Mouse (Mus musculus) left cerebral cortex, adult 2 months (tissue): ENCODE measurements around the gene Gm10320. TPM values are rescaled to one million over a fixed set of nuclear protein-coding genes. Genes with fewer than 3 reads are reported as not detected.

ENCODE experiments used
- DNase-seq, 2 experiments: peaks; one replicate each; pipeline ENCODE4 v3.0.0; 2021 to 2022; ENCODE audit warnings: low spot score in 2 of 2, mixed read lengths in 1 of 2; ENCODE audit errors: extremely low spot score in 1 of 2
- H3K27ac ChIP-seq: fragments of 200-600 bp; 2 replicates; pipeline ENCODE4 v1.8.1; 2022
- H3K4me3 ChIP-seq: fragments of 200-600 bp; 2 replicates; pipeline ENCODE4 v1.8.1; 2022
- CTCF ChIP-seq: fragments of 200-600 bp; IDR thresholded peaks from 2 replicates; pipeline ENCODE4 v1.8.1; 2022; ENCODE audit warnings: antibody characterized with exemption, mild to moderate bottlenecking, moderate library complexity
- intact Hi-C: fragments of 180-260 bp; cut with DNase I; formaldehyde crosslinking; loops from one replicate; pipeline ENCODE4 v1.15.1; 2025
- total RNA-seq, 2 experiments: library from RNA; stranded (reverse); gene quantifications; 2 replicates each; pipeline ENCODE4 v1.2.3; 2021

Gene Gm10320
- total RNA-seq, 2 experiments from 2014 or later: not detected

DNA sequence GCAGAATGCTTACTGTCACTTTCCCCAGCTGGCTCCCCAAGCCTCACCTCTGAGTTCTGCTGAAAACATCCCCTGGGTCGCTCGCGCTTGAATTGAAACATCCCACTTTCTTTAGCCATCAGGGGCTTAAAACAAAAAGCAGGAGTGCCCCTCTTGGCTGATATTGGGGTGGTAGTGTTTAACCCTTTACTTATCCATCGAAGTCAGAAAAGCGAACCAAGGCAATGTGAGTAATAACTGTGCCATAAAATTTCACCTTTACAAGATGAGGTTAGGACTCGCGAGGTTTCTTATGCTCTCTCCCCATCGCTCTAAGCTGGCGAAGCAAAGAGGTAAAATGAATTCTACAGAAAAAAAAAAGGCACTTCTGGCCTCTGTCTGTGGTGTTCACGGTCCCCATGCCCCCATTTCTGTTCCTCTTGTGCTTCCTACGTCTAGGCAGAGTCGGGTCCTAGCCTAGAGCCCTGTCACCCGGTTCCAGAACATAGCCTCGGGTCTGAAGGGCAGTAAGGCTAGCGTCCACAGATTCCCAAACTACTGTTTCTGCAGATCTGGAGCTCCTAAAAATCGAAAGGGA lies 10.5 kb upstream of the Gm10320 start:
- no peak overlapping the region for H3K4me3 ChIP-seq
- no peak overlapping the region for H3K27ac ChIP-seq
- intact Hi-C loops: loop anchor here (5.0 kb wide), 1 partner anchor 85 kb away; no protein-coding TSS in a partner anchor
- no peak for TF ChIP-seq CTCF
- no peak for DNase-seq

DNA sequence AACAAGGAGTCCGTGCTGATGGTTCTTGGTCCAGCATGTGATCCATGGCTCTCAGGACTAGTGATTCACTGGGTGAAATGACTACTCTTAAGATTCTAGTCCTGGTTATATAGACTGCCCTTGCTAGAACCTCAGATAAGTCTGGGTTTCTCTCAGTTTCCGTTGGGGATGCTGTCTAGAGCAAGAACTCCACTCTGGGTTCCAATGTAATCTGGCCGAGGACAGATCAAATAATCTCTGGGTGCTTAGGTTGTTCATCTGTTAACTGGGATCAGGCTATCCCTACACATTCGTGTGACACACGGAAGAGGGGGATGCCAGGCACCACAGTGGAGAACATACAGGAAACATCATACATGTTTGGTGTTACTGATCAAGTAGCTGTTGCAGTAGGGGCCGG lies 9.5 kb upstream of the Gm10320 start:
- intact Hi-C loops: loop anchor here (5.0 kb wide), 1 partner anchor 86 kb away; no protein-coding TSS in a partner anchor
- no peak for DNase-seq
- H3K27ac ChIP-seq: no peak overlapping the region
- no peak overlapping the region for H3K4me3 ChIP-seq
- no peak for TF ChIP-seq CTCF

DNA sequence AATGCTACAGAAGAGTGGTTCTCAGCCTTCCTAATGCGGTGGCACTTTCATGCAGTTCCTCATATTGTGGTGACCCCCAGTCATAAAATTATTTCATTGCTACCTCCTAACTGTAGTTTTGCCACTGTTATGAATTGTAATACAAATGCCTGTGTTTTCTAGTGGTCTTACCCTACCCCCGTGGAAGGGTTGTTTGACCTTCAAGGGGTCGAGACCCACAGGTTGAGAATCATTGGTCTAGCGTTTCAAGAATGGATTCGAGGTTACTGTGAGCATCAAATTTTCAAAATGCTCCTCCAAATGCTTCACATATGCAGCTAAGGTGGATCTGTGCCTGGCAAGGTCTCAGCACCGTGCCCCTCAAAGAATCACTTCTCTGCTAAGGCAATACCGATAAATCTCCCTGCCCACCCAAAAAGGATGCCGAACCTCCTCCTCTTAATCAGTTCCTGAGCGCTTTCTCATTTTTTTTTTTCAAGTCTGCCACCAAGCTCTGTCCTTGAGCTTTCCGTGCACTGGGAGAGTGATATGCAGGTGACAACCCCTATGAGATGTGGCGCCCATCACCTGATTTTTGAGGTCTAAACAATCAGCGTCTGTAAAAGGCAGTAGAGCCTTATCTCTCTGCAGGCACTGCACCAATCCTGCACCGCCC lies 8.8 kb upstream of the Gm10320 start:
- H3K27ac ChIP-seq: no peak overlapping the region
- intact Hi-C loops: loop anchor here (5.0 kb wide), 1 partner anchor 87 kb away; no protein-coding TSS in a partner anchor
- no peak overlapping the region for H3K4me3 ChIP-seq
- no peak for DNase-seq
- no peak for TF ChIP-seq CTCF

DNA sequence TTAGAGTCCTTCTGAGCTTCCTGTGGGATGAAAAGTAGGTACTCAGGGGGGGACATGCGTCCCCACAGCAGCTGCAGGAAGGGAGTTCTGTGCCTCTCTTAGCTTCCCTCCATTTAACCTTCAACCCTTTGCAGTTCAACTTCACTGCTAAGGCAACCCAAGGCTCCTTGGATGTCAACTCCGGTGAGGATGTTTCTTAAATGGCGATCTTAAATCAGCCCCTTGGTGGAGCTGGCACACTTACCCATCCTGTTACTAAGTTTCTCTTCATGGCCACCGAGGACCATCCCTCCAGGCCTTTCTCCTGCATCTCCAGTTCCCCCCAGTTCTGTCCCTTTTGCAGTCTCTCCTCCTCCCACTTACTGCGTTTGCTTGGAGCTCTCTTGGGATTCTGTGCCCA lies 6.8 kb upstream of the Gm10320 start:
- no peak overlapping the region for H3K4me3 ChIP-seq
- H3K27ac ChIP-seq: no peak overlapping the region
- no peak for TF ChIP-seq CTCF
- DNase-seq: no peak
- intact Hi-C loops: loop anchor here (2.0 kb wide), 1 partner anchor 130 kb away; no protein-coding TSS in a partner anchor

DNA sequence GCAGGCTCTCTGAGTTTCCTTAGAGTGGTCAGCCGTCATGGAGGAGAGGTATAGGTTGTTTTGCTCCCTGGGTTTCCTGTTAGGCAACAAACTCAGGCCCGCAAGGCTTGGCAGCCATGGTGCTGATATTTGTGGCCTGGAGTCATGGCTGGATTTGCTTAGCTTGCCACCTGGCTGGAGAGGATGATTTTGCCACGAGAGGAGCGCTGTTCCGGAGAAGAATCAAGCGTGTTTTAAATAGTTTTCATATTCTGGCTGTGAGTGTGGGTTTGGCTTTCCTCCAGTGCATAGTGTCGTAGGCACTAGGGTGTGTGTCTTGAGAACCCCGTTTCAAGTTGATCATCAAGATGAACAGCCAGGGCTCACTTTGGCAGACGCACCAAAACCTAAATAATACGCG lies 6.3 kb upstream of the Gm10320 start:
- TF ChIP-seq CTCF: no peak
- DNase-seq: no peak
- Histone ChIP-seq H3K4me3 (no peak overlapping the region), H3K27ac (no peak overlapping the region)
- intact Hi-C loops: loop anchor here (2.0 kb wide), 1 partner anchor 129 kb away; no protein-coding TSS in a partner anchor

DNA sequence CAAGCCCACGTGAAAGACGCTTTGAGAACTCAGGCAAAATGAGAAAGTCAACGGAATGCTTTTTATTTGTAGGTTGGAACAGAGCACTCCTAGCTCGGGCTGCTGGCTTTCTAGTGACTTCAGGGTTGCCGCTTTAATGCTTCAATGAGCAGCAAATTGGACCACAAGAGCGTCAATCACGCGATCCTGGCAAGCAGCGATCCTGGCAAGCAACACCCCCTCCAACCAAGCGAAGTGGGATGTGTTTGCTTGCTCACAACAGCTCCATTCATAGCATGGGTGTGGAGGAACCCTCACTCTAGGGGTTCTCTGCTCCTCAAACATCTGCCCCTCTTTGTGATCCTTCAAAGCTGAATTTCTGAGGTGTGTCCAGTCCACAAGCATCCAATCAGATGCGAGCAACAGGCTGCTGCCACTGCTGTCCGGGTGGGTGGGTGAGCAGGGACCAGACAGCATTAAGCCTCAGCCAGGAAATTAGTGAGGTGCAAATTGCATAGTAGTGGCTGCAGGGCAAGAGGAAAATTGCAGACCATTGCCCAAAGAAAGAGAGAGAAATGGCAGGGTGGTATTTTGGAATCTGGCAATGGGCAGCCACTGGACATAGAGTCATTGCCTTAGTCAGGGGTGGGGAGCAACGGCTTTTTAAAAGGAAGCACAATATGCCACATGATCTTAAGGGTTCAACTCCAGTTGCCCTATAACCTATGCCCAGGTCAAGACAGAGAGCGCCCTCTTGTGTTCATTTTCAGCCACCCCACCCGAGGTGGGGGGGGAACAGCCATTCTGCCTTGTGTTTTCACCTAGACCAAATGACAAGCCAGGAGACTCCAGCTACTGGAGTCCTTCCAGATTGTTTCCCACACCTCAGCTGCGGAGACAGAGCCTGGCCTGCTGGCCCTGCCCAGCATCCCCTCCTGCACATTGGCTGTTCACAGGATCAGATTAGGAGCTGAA lies 5.4 kb upstream of the Gm10320 start:
- peak; percentile 53 for TF ChIP-seq CTCF
- Histone ChIP-seq H3K27ac (no peak overlapping the region), H3K4me3 (no peak overlapping the region)
- intact Hi-C loops: no loop called here
- no peak for DNase-seq

DNA sequence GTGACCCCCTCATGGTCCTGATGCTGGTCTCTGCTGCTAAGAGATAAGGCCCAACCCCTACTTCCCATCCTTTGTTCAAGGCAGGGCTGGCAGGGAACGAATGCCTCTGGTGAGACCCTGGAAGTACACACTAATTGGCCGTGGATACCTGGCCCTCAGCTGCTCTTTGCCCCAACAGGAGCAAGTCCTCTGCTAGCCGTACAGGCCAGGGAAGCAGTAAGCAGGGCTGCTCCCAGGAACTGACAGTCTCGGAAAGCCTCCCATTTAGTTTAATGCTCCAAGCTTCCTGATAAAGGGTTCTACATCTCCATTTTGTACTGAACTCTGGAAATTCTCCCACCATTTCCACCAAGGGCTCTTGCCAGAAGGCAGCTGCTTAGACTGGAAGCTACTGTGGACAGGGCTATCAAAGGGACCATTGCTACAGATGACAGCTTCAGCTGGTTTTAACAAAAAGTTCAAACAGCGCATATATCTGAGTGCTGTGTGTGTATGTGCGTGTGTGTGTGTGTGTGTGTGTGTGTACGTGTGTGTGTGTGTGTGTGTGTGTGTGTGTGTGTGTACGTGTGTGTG lies 2.8 kb upstream of the Gm10320 start:
- no peak for TF ChIP-seq CTCF
- Histone ChIP-seq H3K27ac (no peak overlapping the region), H3K4me3 (no peak overlapping the region)
- intact Hi-C loops: no loop called here
- no peak for DNase-seq

DNA sequence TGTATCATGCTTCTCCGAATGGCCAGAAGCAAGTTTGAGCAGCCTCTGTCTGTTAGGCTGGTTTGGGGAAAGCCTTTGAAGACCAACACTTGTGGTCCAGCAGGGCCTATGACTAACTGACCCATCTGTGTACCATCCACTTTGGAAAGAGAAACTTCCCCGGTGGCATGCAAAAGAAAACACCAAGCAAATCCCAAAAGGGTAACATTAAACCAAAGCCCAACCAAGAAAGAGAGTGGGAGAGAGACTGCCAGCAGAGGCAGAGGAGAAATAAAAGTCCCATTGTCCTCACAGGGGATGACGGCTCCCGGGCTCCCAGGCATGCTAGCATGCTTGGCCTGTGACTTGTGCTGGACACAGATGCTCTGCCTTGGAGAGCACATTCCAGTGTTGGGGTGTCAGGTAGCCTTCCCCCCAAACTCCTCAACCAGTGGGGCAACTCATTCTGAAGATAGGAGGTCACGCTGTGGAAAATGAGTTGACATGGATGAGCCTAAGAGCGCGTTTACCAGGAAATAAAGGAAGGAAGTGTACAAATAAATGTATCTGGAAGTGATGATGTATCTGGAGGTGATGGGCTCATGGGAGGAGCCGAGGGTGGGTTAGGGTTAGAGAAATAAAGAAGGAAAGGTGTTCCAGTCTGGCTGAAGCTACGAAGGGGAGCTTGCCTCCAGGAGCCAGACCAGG lies 911 bp upstream of the Gm10320 start:
- no peak for DNase-seq
- Histone ChIP-seq H3K4me3 (no peak overlapping the region), H3K27ac (no peak overlapping the region)
- intact Hi-C loops: no loop called here
- no peak for TF ChIP-seq CTCF

DNA sequence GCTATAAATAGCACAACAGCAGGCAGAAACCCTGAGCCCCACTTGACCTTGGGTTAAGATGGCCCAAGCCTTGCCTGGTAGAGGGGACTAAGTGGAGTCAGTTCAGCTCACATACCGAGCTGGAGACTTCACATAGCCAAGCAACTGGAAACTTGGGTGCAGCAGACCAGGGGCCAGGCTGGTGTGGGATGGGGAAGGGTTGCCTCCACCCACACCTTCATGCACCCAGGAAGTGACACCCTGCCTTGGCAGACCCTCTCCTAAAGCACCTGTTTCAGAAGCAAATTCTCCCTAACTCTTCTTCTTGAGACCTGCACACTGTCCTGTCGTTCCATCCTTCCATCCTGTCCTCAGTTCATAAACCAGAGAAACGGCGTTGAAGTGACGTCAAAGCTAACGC lies 5.1 kb downstream of the Gm10320 start:
- no peak for TF ChIP-seq CTCF
- Histone ChIP-seq H3K4me3 (no peak overlapping the region), H3K27ac (no peak overlapping the region)
- intact Hi-C loops: no loop called here
- no peak for DNase-seq

DNA sequence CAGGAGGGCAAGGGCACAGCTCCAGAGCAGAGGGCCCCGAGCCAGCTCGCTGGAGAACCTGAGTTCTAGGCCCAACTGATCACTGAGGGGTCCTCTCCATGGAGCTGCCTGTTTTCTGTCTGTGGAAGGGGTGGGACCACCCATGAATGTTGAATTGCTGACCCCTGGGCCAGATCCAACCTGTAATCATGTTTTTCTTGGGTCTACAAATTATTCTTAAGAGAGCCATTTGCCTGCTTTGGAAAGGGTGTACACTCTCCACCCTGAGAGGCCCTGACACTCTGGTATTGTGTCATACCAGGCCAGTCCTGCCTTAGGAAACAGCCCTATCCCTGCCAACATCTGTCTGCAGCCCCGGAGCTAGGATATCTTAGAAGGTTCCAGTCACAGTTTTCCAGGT lies 5.6 kb downstream of the Gm10320 start:
- Histone ChIP-seq H3K4me3 (no peak overlapping the region), H3K27ac (no peak overlapping the region)
- intact Hi-C loops: no loop called here
- DNase-seq: no peak
- TF ChIP-seq CTCF: no peak

DNA sequence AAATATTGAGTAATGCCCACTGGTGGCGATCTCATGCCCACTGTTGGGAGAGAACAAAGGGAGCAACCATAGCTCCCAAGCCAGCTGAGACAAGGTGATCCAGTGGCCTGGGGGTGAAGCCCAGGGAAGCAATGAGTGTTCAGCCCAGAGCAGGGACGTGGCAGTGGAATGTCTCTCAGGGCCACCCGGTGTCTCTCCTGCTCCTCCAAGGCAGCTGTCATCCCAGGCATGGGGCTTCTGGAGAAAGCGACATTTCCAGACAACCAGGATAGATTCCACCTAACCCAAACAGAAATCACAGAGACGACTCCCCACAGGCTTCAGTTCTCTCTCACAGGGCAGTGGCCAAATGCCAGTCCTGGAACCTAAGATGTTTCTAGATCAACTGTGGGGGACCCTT lies 6.4 kb downstream of the Gm10320 start:
- no peak for DNase-seq

More for the DNA sequence above, 6.4 kb downstream of the Gm10320 start:
- TF ChIP-seq CTCF: no peak
- intact Hi-C loops: no loop called here
- Histone ChIP-seq H3K4me3 (no peak overlapping the region), H3K27ac (no peak overlapping the region)
